Mouse (Mus musculus): ENCODE results near the gene Gm9970. TPM values are rescaled to one million over a fixed set of nuclear protein-coding genes. Genes with fewer than 3 reads are reported as not detected.
"Not testable (repeated sequence)": the region's sequence is repeated elsewhere in the genome, so short reads cannot be mapped to it uniquely, and the experiment has no call there.

Gm9970 gene
- total RNA-seq, 2 experiments from 2014 or later: not detected

DNA sequence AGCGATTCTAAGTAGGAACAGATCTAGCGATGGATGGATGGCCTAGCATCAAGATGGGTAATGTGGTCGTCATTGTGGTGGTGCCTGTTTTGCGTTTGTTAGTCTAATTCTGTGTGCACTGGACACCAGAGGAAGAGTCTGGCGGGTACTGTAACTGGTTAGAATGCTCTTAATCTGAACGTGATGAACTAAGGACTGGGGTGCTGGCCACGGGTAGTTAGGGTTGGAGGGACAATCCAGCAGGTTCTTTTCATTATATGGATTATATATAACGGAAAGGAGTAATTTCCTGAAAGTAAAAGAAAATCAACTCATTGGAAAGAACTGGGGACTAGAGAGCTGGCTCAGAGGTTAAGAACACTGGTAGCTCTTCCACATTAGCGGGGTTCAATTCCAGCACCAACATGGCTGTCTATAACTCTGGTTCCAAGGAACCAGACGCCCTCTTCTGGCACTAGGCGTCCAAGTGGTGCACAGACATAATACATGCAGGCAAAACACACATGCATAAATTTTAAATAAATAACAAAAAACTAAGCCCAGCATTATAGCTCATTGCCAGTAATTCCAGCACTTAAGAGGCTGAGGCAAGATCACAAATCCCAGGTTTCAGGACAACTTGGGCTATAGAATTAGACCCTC lies 19.6 kb downstream of the Gm9970 start:
- peak; percentile 27 for DNase-seq

DNA sequence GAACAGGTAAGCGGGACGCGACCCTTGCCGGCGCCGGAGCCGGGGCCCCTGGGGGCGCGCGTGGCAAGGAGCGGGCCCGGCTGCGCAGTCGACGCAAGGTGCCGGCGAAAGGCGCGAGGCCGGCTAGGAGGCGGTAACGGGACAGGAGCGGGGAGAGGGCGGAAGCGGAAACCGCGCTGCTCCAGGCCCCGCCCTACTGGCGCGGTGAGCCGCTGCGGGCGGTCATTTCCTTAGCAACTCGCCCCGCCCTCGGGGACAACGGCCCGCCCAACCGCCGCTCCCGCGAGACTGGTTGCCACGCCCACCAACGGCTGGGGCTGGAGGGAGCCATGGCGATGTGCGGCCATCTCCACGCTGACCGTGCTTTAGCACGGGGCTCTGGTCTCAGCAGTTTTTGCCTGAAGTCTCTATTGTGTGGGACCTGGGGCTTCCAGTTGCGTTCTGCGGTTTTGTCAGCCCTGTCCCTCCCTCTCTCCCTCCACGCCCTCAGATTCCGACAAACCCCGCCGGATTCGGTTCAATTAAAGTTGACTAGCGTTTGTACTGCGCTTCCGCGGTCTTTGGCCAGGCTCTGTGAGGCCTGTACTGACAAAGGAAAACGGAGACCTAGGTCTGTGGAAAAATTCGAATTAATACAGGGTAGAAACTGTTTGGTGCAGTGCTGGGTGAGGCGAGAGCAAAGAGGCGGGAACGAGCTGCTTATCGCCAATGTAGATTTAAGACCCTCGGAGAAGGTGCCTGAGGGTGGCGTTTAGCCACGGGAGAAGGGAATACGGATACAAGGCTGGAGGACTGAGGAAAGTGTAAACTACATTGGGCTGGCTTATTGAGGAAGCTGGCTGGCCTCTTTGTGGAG lies 20.4 kb downstream of the Gm9970 start, which contains the start of gene Ppm1g:
Gene Ppm1g (minus strand): TSS at position 240 of the 856 bp plus-strand sequence.
- DNase-seq: peak; percentile 99

DNA sequence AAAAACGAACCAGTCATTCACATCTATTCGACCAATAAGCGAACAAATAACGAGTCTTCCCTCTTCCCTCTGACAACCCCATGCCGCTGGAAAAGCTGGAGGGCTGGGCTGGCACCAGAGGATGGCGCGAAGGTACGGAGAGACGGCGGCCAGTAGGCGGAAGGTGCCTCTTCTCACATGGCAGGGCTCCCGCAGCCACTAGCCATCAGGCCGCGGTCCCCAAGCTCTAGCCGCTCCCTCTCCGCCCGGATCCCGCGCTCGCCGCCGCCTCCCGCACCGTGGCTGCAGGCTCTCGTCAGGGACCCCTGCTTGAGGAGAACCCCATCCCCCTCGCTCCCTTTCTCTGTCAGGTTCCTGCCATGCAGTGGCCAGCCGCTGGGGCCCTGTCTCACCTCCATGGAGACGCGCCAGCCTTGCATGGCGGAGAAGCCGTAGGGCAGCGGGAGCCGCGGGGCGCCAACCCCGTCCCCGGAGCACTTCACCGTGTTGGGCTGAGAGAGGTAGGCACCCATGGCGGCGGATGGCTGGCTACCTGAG lies 21.1 kb downstream of the Gm9970 start:
- peak; percentile 70 for DNase-seq

DNA sequence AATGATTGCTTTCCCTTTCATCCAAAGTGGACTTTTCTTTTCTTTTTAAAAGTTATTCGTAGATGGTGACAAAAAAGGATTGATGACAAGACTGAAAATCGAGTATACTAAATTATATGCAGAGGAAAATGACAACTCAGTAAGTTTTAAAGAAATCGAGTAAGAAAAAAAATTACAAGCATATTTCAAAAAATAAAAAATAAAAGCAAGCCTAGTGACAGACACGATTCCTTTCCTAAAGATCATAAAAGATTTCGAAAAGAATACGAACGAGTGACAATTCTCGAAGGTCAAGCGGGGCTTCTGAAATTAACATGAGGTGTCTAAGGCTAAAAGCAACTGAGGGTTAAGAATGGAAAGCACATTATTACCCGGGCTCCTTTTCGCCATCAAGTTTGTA lies 21.6 kb downstream of the Gm9970 start:
- no peak for DNase-seq

DNA sequence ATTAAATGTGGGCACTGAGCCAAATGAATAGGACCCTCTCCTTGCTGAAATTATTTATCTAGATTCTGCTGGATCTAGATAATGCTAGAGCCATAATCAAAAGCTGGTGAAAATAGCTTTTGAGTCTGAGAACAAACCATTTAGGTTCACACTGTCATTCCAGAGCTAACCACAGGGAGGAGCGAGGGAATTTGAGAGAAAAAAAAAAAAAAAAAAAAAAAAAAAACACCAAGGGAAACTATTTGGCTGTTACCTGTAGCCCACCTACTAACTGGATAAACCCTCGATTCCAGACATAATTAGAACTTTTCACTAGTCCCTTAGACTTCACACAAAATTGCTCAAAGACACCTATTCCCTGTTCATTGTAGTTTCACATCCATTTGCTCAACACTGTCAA lies 22.0 kb downstream of the Gm9970 start:
- no peak for DNase-seq

DNA sequence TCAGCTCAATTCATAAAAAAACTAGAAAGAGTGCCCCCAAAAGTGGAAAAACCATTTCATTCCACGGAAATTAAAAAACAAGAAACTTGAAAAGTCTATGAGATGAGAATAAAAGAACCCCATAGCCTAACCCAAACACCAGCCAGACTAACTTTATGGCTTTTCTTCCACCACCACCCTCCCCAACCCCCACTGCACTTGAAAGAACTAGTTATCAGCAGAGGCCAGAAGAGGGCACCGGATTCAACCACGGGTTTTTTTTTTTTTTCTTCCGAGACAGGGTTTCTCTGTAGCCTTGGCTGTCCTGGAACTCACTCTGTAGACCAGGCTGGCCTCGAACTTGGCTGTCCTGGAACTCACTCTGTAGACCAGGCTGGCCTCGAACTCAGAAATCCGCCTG lies 22.7 kb downstream of the Gm9970 start:
- no peak for DNase-seq

DNA sequence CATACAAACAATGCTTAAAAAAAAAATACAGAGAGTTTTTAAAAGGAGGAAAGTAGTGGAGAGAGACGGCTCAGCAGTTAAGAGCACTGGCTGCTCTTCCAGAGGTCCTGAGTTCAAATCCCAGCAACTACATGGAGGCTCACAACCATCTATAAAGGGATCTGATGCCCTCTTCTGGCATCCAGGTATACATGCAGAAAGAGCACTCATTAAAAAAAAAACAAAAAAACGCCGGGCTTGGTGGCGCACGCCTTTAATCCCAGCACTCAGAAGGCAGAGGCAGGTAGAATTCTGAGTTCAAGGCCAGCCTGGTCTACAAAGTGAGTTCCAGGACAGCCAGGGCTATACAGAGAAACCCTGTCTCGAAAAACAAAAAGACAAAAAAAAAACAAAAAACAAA lies 24.5 kb downstream of the Gm9970 start:
- not testable (repeated sequence) for DNase-seq

DNA sequence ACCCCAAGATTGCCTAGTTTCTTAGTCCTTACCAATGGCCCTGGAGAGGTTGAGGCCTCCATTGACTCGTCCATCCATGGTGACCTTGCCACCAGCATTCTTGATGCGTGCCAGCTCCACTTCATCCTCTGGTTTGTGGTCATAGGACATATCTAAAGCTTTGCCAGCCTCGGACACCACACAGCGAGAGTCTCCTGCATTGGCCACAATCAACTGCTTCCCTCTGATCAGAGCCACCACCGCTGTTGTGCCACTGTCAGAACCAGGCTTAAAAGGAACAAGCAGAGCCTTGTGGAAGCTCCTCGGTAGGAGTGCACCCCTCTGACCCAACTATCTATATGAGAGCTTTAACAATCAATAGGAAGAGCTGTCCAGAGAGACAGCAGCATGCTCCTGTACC lies 36.6 kb downstream of the Gm9970 start:
- no peak for DNase-seq

DNA sequence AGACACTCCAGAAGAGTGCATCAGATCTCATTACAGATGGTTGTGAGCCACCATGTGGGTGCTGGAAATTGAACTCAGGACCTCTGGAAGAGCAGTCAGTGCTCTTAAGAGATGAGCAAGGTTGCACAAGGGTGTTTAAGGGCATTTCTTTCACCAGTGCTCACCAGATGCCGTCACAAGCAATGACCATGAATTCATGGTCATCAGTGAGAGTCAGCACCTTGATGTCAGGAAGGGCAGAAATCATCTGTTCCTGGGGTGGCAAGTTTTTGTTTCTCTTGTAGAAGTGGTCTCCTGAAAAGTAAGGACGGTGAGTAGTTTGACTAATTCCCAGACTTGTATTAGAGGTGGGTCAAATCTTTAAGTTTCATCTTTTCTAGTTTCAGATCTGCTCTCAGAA lies 37.2 kb downstream of the Gm9970 start:
- no peak for DNase-seq

DNA sequence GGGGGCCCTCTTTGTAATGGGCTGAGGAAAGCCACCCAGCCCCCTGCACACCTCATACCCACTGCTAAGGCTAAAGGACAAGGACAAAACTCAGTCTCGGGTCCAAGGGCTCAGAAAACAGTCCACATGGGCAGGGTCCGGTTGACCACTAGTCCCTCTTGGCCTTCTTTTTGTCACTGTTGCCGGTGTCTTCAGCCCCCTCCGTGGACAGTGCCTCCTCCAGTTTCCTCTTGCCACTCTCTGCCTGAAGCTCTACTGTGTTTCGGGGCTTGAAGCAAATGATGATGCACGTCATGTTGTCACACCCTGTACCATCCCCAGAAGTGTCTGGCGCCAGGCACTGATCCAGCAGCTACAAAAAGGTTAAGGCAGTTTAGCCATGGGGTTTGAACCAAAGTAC lies 38.1 kb downstream of the Gm9970 start:
- DNase-seq: no peak

DNA sequence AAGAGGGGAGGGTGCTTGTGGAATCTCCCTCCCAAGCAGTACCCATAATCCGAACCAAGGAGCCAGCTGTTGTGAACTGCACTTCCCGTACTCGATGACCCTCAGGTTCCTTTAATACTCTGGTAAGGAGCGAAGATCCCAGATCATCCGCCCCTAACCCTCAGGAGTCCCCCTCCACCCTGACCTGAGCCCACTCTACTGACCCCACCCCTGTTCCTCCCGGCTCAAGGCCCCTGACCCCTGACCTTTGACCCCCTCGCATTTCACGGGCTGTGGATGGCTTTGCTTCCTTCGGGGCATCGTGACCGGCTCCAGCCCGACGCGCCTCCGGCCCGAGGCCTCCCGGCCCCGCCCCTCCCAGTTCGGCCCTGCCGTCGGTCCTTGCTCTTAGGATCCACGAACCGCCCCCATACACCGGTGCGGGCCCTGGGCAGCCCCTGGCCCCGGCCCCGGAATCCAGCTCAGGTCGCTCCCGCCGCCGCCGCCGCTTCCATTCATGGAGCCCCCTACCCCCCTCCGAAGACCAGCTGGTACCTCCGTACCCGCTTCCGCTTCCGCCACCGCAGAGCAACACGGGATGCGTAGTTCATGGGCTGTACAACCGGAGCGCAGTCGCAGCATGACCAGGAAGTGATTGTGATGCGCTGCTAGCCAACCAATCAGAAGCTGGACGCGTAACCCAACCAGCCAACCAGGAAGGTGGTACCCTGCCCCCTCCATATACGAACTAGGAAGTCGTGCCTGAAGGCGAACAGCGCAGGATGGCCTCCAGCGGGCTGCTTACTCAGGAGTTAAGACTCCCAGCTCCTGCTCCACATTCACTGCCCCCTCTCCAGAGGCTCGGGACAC lies 39.1 kb downstream of the Gm9970 start, which contains the start of gene Zfp513:
Gene Zfp513 (minus strand): TSS at position 562 of the 849 bp plus-strand sequence.
- peak; percentile 95 for DNase-seq

DNA sequence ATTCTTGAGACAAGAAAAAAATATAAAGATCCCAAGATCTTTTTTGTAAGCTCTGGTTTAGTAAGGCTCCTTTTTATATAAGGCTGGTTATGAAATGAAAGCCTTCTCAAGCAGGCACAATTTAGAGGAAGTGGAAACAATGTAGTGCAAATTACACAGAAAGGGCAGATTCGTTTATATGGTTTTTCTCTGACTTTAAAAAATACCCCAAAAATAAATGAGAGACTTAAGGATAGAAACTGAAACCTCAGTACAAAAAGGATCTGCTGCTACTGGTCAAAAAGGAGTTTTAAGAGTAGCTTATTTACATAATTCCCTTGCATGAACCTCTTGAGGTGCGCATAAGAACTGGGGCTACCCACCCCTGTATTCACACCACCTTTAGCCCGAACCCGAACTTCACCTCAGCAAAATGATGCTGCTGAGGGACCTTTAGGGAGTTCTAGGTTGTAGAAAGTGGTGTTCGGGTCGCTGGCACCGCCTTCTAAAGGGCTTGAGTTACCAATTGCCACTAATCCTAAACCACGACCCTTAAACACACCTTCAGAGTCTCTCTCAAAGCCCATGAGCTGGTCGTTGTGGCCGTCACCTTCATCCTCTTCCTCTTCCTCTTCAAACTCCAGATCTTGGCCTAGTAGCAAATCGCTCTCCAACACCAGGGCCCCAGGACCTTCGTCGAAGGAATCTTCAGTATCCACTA lies 39.8 kb downstream of the Gm9970 start:
- DNase-seq: no peak

DNA sequence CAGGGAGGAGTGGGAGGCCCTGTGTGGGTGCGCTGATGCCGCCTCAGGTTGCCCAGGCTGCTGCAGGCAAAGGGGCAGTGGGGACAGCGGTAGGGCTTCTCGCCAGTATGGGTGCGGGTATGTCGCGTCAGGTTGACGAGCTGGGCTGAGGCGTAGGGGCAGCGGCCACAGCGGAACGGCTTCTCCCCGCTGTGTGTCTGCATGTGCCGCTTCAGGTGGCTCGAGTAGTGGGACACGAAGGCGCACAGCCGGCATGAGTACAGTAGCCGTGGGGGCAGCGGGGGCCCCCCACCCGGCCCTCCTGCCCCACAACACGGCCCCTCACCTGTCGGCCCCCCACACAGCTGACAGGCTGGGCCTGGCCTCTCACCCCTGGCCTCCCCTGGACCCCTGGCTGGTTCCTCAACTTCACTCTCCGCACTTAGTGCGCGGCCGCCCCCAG lies 40.7 kb downstream of the Gm9970 start:
- no peak for DNase-seq

DNA sequence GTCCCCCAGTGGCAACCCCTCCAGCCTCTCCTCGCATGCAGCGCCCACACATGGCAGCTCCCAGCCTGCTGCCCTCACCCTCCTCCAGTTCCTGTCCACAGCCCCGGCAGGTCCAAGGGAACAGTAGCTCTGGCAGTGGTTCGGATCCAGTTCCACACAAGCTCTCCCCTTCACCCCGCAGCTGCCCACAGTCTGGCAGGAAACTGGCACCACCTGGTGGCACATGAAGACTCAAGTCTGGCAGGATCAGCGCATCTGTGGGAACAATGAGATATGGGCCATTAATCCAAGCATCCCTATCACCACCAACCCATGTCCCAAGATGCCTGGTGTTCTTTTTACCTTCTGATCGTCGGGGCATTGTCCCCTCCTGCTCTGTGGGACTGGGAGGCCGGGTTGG lies 41.1 kb downstream of the Gm9970 start:
- no peak for DNase-seq

DNA sequence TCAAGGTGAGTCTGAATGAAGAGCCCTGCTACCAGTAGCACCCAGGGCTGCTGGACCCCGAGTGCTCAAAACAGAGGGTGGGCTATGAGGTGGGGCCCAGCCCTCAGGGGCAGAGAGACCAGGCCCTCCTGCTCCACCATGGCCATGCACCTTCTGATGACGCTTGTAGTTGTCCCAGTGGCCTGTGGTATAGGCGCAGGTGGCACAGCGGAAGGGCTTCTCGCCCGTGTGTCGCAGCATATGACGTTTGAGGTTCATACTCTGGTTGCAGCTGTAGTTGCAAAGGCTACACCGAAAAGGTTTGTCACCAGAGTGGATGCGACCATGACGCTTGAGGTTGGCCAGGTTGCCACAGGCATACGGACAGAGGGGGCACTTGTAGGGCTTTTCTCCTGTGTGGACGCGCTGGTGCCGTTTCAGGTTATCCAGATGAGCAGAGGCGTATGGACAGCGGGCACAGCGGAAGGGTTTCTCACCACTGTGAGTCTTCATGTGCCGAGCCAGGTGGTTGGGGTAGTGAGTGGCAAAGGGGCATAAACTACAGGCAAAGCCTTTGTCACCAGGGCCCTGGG lies 41.6 kb downstream of the Gm9970 start:
- DNase-seq: no peak

DNA sequence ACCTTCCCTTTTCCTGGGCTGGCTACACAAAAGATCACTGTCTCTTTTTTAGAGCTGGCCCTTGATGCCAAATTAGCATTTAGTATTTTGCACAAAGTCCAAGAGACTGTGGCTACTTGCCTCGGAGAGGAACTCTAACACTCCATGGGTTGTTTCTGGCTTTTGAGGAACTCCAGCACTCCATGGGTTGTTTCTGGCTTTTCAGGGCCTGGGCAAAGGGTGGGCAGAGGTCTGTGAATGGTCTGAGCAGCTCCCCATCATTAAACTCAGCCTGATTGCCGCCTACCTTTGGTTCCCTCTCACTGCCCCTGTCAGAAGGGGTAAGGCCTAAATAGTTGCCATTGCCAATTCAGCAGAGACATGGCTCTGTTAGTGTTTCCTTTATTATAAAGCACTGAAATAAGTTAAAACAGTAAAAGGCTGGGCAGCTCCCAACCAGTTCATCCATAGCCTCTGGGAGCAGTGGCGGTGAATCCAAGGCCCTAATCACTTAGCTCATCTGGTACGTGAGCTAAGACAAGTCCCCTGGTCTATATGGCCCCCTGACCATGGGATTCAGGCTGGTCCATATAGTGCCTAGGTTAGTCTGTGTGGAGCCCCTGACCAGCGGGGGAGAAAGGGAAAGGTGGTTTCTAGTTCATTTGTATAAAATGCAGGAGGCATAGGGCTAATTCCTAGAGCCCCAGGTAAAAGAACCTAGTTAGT lies 42.3 kb downstream of the Gm9970 start:
- no peak for DNase-seq

DNA sequence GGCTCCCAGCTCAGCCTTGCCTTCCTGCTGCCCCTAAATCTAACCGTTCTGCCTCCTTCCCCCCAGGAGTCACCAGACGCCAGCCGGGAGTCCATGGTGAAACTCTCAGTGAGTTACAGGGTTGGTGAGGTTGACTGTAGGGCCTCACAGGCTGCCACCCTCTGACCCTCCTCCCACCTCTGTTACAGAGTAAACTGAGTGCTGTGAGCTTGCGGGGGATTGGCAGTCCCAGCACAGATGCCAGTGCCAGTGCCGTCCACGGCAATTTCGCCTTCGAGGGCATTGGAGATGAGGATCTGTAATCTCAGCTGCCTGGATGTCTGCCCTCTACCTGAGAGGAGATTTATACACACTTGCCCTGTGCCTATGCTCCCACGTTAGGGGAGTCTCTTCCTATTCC lies 42.9 kb downstream of the Gm9970 start:
- no peak for DNase-seq

DNA sequence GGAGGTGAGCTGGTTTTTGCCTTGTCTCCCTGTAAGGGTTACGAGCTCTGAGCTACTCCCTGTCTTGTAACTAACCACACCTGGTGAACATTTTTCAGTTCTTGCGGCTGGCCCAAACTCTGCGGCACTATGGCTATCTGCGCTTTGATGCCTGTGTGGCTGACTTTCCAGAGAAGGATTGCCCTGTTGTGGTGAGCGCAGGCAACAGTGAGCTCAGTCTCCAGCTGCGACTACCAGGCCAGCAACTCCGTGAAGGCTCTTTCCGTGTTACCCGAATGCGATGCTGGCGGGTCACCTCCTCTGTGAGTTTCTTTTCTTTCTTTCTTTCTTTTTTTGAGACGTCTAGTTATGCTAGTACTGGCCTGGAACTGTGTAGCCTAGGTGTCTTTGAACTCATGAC lies 44.0 kb downstream of the Gm9970 start:
- no peak for DNase-seq

DNA sequence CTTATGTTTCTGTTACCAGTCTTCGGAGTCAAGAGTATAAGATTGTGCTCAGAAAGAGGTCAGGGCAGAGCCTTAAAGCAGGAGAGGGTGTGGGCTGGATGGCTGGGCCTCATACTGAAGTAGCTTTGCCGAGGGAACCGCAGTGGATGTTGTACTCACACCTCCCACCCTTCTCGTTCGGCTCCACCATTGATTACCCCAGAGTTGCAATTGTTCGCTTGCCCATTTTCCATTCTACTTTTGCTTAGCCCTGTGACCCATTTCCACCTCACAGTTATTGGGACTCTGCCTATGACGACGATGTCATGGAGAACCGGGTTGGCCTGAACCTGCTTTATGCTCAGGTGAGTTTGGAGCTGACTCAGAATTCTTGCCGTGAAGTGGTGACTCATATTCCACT lies 44.8 kb downstream of the Gm9970 start:
- no peak for DNase-seq

DNA sequence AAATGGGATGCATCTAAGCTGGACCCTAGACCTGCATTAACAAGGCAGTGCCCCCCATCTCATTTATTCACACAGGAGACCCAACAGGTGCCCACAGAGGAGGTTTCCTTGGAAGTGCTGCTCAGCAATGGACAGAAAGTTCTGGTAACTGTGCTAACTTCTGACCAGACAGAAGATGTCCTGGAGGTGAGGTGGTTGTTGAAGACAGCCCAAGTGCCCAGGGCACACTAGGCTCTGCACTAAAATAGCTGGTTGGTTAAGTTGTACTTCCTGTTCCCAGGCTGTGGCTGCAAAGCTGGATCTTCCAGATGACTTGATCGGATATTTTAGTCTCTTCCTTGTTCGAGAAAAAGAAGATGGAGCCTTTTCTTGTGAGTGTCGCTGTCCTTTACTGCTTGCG lies 45.4 kb downstream of the Gm9970 start:
- DNase-seq: no peak
